Mouse (Mus musculus) left cerebral cortex, postnatal 25 days (tissue): ENCODE results near the gene Thap8. TPM values are rescaled to one million over a fixed set of nuclear protein-coding genes. Genes with fewer than 3 reads are reported as not detected.

Experiments
- DNase-seq, 2 experiments: peaks; one replicate each; pipeline ENCODE4 v3.0.0; 2022; ENCODE audit warnings: low spot score in 2 of 2, mixed read lengths in 1 of 2
- intact Hi-C: fragments of 180-260 bp; cut with DNase I; formaldehyde crosslinking; loops from one replicate; pipeline ENCODE4 v1.15.1; 2025
- total RNA-seq, 2 experiments: library from RNA; stranded (reverse); gene quantifications; 2 replicates each; pipeline ENCODE4 v1.2.3; 2021

Thap8 gene
- total RNA-seq, 2 experiments from 2014 or later: 0.34 TPM; not detected in 1

- intact Hi-C loops: no loop called here
These were observed 30.2 kb downstream of the Thap8 start for GRCm38 (mm10) chr7:30310136-30310535.

GRCm38 (mm10) chr7:30313666-30314320 lies 33.9 kb downstream of the Thap8 start:
- intact Hi-C loops: no loop called here

More at GRCm38 (mm10) chr7:30310136-30310535, 30.2 kb downstream of the Thap8 start:
- DNase-seq: no peak

GRCm38 (mm10) chr7:30314721-30315155 lies 34.8 kb downstream of the Thap8 start, which contains the start of gene Syne4:
Gene Syne4 (plus strand): TSS chr7:30314807.
- intact Hi-C loops: no loop called here
- DNase-seq: no peak

More at GRCm38 (mm10) chr7:30313666-30314320, 33.9 kb downstream of the Thap8 start:
- DNase-seq: no peak

- intact Hi-C loops: no loop called here
- DNase-seq: no peak
These were observed 36.0 kb downstream of the Thap8 start for GRCm38 (mm10) chr7:30315559-30316529.

GRCm38 (mm10) chr7:30318142-30318541 lies 38.2 kb downstream of the Thap8 start:
- intact Hi-C loops: no loop called here
- DNase-seq: no peak

GRCm38 (mm10) chr7:30320946-30321345 lies 41.1 kb downstream of the Thap8 start:
- intact Hi-C loops: no loop called here
- DNase-seq: no peak

- DNase-seq: peak; percentile 67 to 86
- intact Hi-C loops: no loop called here
These were observed 41.8 kb downstream of the Thap8 start, which contains the start of gene E130208F15Rik for GRCm38 (mm10) chr7:30321539-30322284. Gene E130208F15Rik (plus strand): TSS chr7:30321740.

GRCm38 (mm10) chr7:30322285-30322667 lies 42.4 kb downstream of the Thap8 start:
- intact Hi-C loops: no loop called here
- DNase-seq: peak; percentile 98 to 99

GRCm38 (mm10) chr7:30322865-30323264 lies 43.0 kb downstream of the Thap8 start:
- intact Hi-C loops: no loop called here
- DNase-seq: no peak

GRCm38 (mm10) chr7:30323795-30324194 lies 43.9 kb downstream of the Thap8 start, which contains the start of gene Sdhaf1:
Gene Sdhaf1 (minus strand): TSS chr7:30323895.
- intact Hi-C loops: no loop called here

GRCm38 (mm10) chr7:30324300-30324944 lies 44.5 kb downstream of the Thap8 start:
- intact Hi-C loops: no loop called here
- DNase-seq: peak; percentile 45 to 91

More at GRCm38 (mm10) chr7:30323795-30324194, 43.9 kb downstream of the Thap8 start, which contains the start of gene Sdhaf1:
- DNase-seq: no peak

GRCm38 (mm10) chr7:30325364-30325763 lies 45.5 kb downstream of the Thap8 start:
- intact Hi-C loops: no loop called here
- no peak for DNase-seq

GRCm38 (mm10) chr7:30326427-30326826 lies 46.5 kb downstream of the Thap8 start:
- intact Hi-C loops: no loop called here
- no peak for DNase-seq

- no peak for DNase-seq
These were observed 47.2 kb downstream of the Thap8 start for GRCm38 (mm10) chr7:30327140-30327539.

GRCm38 (mm10) chr7:30328379-30328778 lies 48.5 kb downstream of the Thap8 start:
- DNase-seq: no peak
- intact Hi-C loops: no loop called here

More at GRCm38 (mm10) chr7:30327140-30327539, 47.2 kb downstream of the Thap8 start:
- intact Hi-C loops: no loop called here

GRCm38 (mm10) chr7:30331887-30332286 lies 52.0 kb downstream of the Thap8 start:
- DNase-seq: peak; percentile 92 to 98
- intact Hi-C loops: no loop called here

GRCm38 (mm10) chr7:30332622-30333259 lies 52.8 kb downstream of the Thap8 start:
- intact Hi-C loops: no loop called here
- DNase-seq: no peak

GRCm38 (mm10) chr7:30333436-30333835 lies 53.5 kb downstream of the Thap8 start:
- intact Hi-C loops: no loop called here
- DNase-seq: peak; percentile 85 to 86
